Mouse (Mus musculus) hindbrain, postnatal 0 days (tissue): Measurements from ENCODE around the gene Lsm14a. TPM values are rescaled to one million over a fixed set of nuclear protein-coding genes. Genes with fewer than 3 reads are reported as not detected.
A peak's percentile ranks its signal among the peaks of the same experiment; 100 is the strongest.

ENCODE experiments used
- ATAC-seq: fragments of 200-750 bp; cut with Nextera tagmentation; 2 replicates; pipeline ENCODE4 v1.8.0; 2017; ENCODE audit warnings: mild to moderate bottlenecking, moderate TSS enrichment, moderate library complexity
- DNase-seq: peaks from one replicate; pipeline ENCODE4 v3.0.0-alpha.2; 2015; ENCODE audit warnings: low spot score
- H3K27ac ChIP-seq: fragments of 300-500 bp; sonication (generic); 2 replicates; pipeline ENCODE4 v1.5.1; 2014; ENCODE audit warnings: mild to moderate bottlenecking
- H3K27me3 ChIP-seq: fragments of 300-500 bp; sonication (generic); 2 replicates; pipeline ENCODE4 v1.6.1; 2014; ENCODE audit warnings: low read length, mixed read lengths; ENCODE audit not compliant: insufficient read depth
- H3K36me3 ChIP-seq: fragments of 300-500 bp; sonication (generic); 2 replicates; pipeline ENCODE4 v1.6.1; 2014; ENCODE audit warnings: low read length, mixed read lengths; ENCODE audit not compliant: insufficient read depth
- H3K4me1 ChIP-seq: fragments of 300-500 bp; sonication (generic); 2 replicates; pipeline ENCODE4 v1.6.1; 2014; ENCODE audit warnings: antibody characterized with exemption, low read length, mixed read lengths; ENCODE audit not compliant: insufficient read depth
- H3K4me2 ChIP-seq: fragments of 300-500 bp; sonication (generic); 2 replicates; pipeline ENCODE4 v1.6.1; 2014; ENCODE audit warnings: low read depth, mild to moderate bottlenecking, low read length, moderate library complexity, mixed read lengths
- H3K4me3 ChIP-seq: fragments of 300-500 bp; sonication (generic); 2 replicates; pipeline ENCODE4 v1.5.1; 2014; ENCODE audit warnings: low read length
- H3K9ac ChIP-seq: fragments of 300-500 bp; sonication (generic); replicated peaks from 2 replicates; pipeline ENCODE4 v1.6.1; 2014; ENCODE audit warnings: mild to moderate bottlenecking, low read length, moderate library complexity, mixed read lengths
- H3K9me3 ChIP-seq: fragments of 300-500 bp; sonication (generic); 2 replicates; pipeline ENCODE4 v1.6.1; 2016; ENCODE audit warnings: low read length, mixed read lengths
- CTCF ChIP-seq: IDR thresholded peaks from 2 replicates; pipeline ENCODE4 v1.5.1; 2016; ENCODE audit warnings: antibody characterized with exemption, control low read depth, low read depth
- whole genome bisulfite sequencing: fragments of 180-500 bp; shearing (Covaris S2); extraction: QIAGEN DNeasy Blood & Tissue Kit; methylation state at CpG from one replicate; pipeline ENCODE4 v1.1.7; 2014; 5-methylcytosine and 5-hydroxymethylcytosine counted together
- polyA plus RNA-seq: library from polyadenylated mRNA; unstranded; fragments of >200 nt; fragmentation: Nextera tagmentation; extraction: Ambion mirVana; gene quantifications from 2 replicates; pipeline ENCODE4 v1.2.1, GENCODE M21; 2015
- total RNA-seq: library from RNA; depleted of rRNA; stranded (reverse); fragments of >200 nt; gene quantifications from 2 replicates; pipeline ENCODE4 v1.2.3, GENCODE M21; 2014

Gene Lsm14a
- total and polyA plus RNA-seq, 2 experiments from 2014 or later: 44.9 to 46.1 TPM

DNA sequence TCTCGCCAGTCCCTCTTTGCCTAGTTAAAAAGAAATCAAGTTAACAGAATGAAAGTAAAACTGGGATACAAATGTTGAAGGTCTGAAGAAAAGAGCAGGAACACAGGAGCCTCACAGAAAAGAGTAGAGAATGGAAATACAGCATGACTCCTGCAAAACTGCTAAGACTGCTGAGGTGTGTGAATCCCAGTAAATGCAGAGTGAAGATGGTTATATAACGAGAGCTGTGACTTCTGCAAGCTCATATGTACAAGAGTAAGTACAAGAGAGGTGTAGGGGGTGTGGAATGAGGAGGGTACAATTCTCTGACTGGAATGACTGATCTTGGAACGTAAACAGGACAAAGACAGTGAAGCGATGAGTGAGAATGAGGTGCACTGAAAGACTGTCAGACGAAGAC lies 11.4 kb downstream of the Lsm14a start:
- Histone ChIP-seq H3K9me3 (no peaks in the 10 kb centered on the region), H3K27me3 (no peaks in the 10 kb centered on the region)
- WGBS: 80% methylated on average over 5 of the region's 5 CpGs

DNA sequence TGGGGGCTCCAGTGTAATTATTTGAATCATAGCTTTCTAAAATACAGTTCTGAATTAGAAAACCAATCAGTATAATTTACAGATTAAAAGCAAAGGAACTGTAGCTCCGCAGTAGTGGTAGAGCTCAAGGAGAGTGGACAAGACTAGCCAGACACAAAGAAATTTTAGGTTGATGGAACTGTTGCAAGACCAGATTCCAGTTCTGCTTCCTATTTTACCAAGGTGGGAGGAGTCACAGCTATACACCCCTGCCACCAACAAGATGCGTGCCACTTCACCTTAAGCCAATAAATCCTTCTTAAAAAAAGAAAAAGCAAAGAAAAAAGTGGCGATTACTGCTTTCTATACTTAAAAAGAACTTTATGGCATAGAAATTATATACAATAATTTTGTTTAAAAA lies 12.8 kb downstream of the Lsm14a start:
- Histone ChIP-seq H3K9me3 (no peaks in the 10 kb centered on the region), H3K4me2 (no peak overlapping the region), H3K4me3 (no peak overlapping the region), H3K9ac (no peak overlapping the region), H3K36me3 (no peaks in the 10 kb centered on the region), H3K27me3 (no peaks in the 10 kb centered on the region), H3K27ac (no peak overlapping the region), H3K4me1 (0 out of 2 replicates have a peak, but pooled peaks cover 4% of the 10 kb centered on the region)
- no peak for TF ChIP-seq CTCF
- WGBS: 95% methylated on average over 3 of the region's 3 CpGs
- ATAC-seq (no peak), DNase-seq (no peak)

More for the DNA sequence above, 11.4 kb downstream of the Lsm14a start:
- Histone ChIP-seq H3K27ac (no peak overlapping the region), H3K4me1 (peaks cover 8% of the 10 kb centered on the region; the same call in 1 of the 2 replicates), H3K9ac (no peak overlapping the region), H3K36me3 (no peaks in the 10 kb centered on the region), H3K4me2 (no peak overlapping the region), H3K4me3 (no peak overlapping the region)
- DNase-seq (no peak), ATAC-seq (no peak)
- no peak for TF ChIP-seq CTCF

GRCm38 (mm10) chr7:34373906-34374305 lies 19.2 kb downstream of the Lsm14a start:
- no peak for DNase-seq
- ATAC-seq: no peak
- 69% methylated on average over 1 of the region's 1 CpGs for WGBS
- TF ChIP-seq CTCF: no peak
- Histone ChIP-seq H3K4me2 (no peak overlapping the region), H3K4me1 (0 out of 2 replicates have a peak, but pooled peaks cover 4% of the 10 kb centered on the region), H3K27ac (no peak overlapping the region), H3K27me3 (no peaks in the 10 kb centered on the region), H3K9ac (no peak overlapping the region), H3K9me3 (no peaks in the 10 kb centered on the region), H3K36me3 (peaks cover 25% of the 10 kb centered on the region), H3K4me3 (no peak overlapping the region)

DNA sequence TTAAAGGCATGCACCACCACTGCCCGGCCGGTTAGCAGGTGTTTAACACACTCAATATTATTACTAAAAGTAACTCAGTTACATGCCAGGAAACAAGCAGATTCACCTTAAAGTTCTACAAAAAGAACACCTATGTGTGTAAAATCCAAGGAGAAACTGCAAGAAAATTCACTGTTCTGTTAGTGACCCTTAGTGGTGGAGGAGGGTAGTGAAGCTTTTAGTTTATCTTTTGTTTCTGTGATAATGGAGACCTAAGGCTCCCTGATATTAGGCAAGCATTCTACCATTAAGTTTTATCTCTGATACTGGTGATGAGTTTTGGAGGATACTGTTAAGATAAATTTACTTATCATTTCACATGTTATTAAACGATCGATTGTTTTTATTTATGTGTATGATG lies 37.5 kb downstream of the Lsm14a start:
- no peak overlapping the region for H3K4me2 ChIP-seq
- H3K9ac ChIP-seq: no peak overlapping the region
- ATAC-seq (no peak), DNase-seq (peak; percentile 53)
- no peaks in the 10 kb centered on the region for H3K4me1 ChIP-seq
- WGBS: 95% methylated on average over 4 of the region's 4 CpGs
- H3K27ac ChIP-seq: no peak overlapping the region
- TF ChIP-seq CTCF: peak; percentile 73
- no peaks in the 10 kb centered on the region for H3K27me3 ChIP-seq
- no peaks in the 10 kb centered on the region for H3K9me3 ChIP-seq
- no peak overlapping the region for H3K4me3 ChIP-seq
- H3K36me3 ChIP-seq: peaks cover 31% of the 10 kb centered on the region; the same call in 1 of the 2 replicates

- H3K27ac ChIP-seq: no peak overlapping the region
Observed at GRCm38 (mm10) chr7:34351997-34352396, 41.1 kb downstream of the Lsm14a start.

DNA sequence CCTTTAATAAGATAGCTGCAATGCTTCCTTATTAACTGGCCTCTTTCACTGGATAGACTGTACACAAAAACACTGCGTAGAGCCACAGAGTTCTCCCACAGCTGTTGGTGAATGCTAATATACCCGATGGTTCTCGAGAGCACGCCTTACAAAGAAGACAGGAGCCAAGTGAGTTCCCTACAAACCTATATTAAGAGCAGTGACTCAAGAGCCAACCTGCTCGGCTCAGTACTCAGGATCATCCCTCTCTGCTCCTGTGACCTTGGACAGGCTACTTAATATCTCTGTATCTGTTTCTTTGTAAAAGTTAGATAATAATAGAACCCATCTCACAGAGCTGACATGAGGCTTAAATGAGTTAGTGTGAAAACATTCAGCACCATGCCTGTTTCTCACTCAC lies 42.9 kb downstream of the Lsm14a start:
- 80% methylated on average over 5 of the region's 5 CpGs for WGBS
- Histone ChIP-seq H3K9me3 (no peaks in the 10 kb centered on the region), H3K36me3 (peaks cover 54% of the 10 kb centered on the region), H3K4me1 (no peaks in the 10 kb centered on the region), H3K4me3 (no peak overlapping the region), H3K9ac (no peak overlapping the region), H3K27ac (no peak overlapping the region), H3K4me2 (no peak overlapping the region), H3K27me3 (no peaks in the 10 kb centered on the region)
- DNase-seq (no peak), ATAC-seq (no peak)
- TF ChIP-seq CTCF: no peak

More at GRCm38 (mm10) chr7:34351997-34352396, 41.1 kb downstream of the Lsm14a start:
- Histone ChIP-seq H3K4me1 (no peaks in the 10 kb centered on the region), H3K9me3 (no peaks in the 10 kb centered on the region), H3K27me3 (no peaks in the 10 kb centered on the region), H3K9ac (no peak overlapping the region), H3K4me3 (no peak overlapping the region), H3K4me2 (no peak overlapping the region), H3K36me3 (peaks cover 49% of the 10 kb centered on the region)
- peak; percentile 37; the same call in 1 of the 2 replicates for TF ChIP-seq CTCF
- DNase-seq (peak; percentile 12), ATAC-seq (no peak)
- WGBS: 65% methylated on average over 1 of the region's 1 CpGs

- Histone ChIP-seq H3K27me3 (no peaks in the 10 kb centered on the region), H3K9me3 (no peaks in the 10 kb centered on the region), H3K27ac (no peak overlapping the region), H3K36me3 (peaks cover 61% of the 10 kb centered on the region), H3K4me2 (no peak overlapping the region), H3K4me3 (no peak overlapping the region), H3K4me1 (no peaks in the 10 kb centered on the region), H3K9ac (no peak overlapping the region)
- TF ChIP-seq CTCF: no peak
- ATAC-seq: no peak
- DNase-seq: no peak
- 96% methylated on average over 1 of the region's 1 CpGs for WGBS
Observed at GRCm38 (mm10) chr7:34348011-34348410, 45.1 kb downstream of the Lsm14a start.
